Mouse (Mus musculus) intestine, embryonic 16.5 days (tissue): ENCODE results near the gene Camk1d. TPM values are rescaled to one million over a fixed set of nuclear protein-coding genes. Genes with fewer than 3 reads are reported as not detected.

Experiments used
- ATAC-seq: fragments of 200-750 bp; cut with Nextera tagmentation; 2 replicates; pipeline ENCODE4 v1.8.0; 2017; ENCODE audit warnings: moderate TSS enrichment, moderate library complexity
- H3K27ac ChIP-seq: fragments of 300-500 bp; sonication (generic); 2 replicates; pipeline ENCODE4 v1.5.1; 2014; ENCODE audit warnings: mild to moderate bottlenecking, low read length
- H3K27me3 ChIP-seq: fragments of 300-500 bp; sonication (generic); replicated peaks from 2 replicates; pipeline ENCODE4 v1.6.1; 2014; ENCODE audit warnings: low read length, control low read depth, mixed read lengths; ENCODE audit not compliant: control insufficient read depth, insufficient read depth
- H3K36me3 ChIP-seq: fragments of 300-500 bp; sonication (generic); 2 replicates; pipeline ENCODE4 v1.6.1; 2014; ENCODE audit warnings: low read length, control low read depth; ENCODE audit not compliant: control insufficient read depth, insufficient read depth
- H3K4me1 ChIP-seq: fragments of 300-500 bp; sonication (generic); 2 replicates; pipeline ENCODE4 v1.6.1; 2014; ENCODE audit warnings: low read length, control low read depth, mixed read lengths; ENCODE audit not compliant: control insufficient read depth, insufficient read depth
- H3K4me2 ChIP-seq: fragments of 300-500 bp; sonication (generic); 2 replicates; pipeline ENCODE4 v1.6.1; 2014; ENCODE audit warnings: low read depth, low read length, control low read depth
- H3K4me3 ChIP-seq: fragments of 300-500 bp; sonication (generic); 2 replicates; pipeline ENCODE4 v1.5.1; 2014; ENCODE audit warnings: mild to moderate bottlenecking, low read length
- H3K9ac ChIP-seq: fragments of 300-500 bp; sonication (generic); 2 replicates; pipeline ENCODE4 v1.6.1; 2014; ENCODE audit warnings: low read depth, low read length
- H3K9me3 ChIP-seq: fragments of 300-500 bp; sonication (generic); 2 replicates; pipeline ENCODE4 v1.6.1; 2016; ENCODE audit warnings: low read length, control low read depth; ENCODE audit not compliant: control insufficient read depth
- WGBS: fragments of 180-500 bp; shearing (Covaris S2); extraction: QIAGEN DNeasy Blood & Tissue Kit; methylation state at CpG from one replicate; pipeline ENCODE4 v1.1.7; 2014; 5-methylcytosine and 5-hydroxymethylcytosine counted together
- polyA plus RNA-seq: library from polyadenylated mRNA; unstranded; fragments of >200 nt; fragmentation: Nextera tagmentation; extraction: Ambion mirVana; gene quantifications from 2 replicates; pipeline ENCODE4 v1.2.1, GENCODE M21; 2015

Camk1d gene
- polyA plus RNA-seq, 1 experiment from 2014 or later = 23.1 TPM

DNA sequence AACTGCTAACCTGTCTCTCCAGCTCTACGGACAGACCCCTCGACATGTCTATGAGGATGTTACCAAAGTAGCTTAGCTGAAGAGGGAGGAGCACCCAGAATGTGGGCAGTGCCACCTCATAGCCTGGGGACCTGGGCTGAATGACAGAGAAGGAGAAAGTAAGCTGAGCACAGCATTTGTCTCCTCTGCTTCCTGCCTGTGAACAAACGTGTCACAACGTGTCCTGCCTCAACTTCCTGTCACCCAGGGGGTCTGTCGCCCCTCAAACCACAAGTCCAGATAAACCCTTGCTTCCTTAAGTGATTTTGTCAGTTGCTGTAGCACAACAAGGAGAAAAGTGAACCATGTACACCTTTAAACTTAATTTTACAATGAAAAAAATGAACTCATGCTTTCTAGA, 71.7 kb downstream of the Camk1d start:
- no peak for ATAC-seq
- no peaks in the 10 kb centered on the region for H3K9me3 ChIP-seq

DNA sequence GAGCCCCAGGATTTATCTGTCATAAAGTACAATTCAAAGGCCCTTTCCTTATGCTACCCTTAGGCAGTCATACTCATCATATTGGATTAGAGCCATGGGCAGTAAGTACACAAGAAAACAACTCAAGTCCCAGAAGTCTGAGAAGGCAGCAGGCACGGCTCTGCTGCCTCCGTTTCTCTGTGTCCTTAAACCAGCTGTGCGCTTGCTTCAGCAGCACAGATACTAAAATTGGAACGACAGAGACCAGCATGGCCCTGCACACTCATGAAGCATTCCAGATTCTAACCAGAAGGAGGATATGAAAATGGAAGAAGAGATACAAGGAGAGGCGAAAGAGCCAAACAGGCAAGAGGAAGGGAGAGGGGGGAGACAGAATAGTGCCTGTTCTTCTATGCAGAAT, 72.6 kb downstream of the Camk1d start:
- no peaks in the 10 kb centered on the region for H3K9me3 ChIP-seq
- H3K27ac ChIP-seq = no peak overlapping the region
- H3K9ac ChIP-seq = no peak overlapping the region
- no peaks in the 10 kb centered on the region for H3K36me3 ChIP-seq
- H3K4me1 ChIP-seq = peaks cover 29% of the 10 kb centered on the region
- H3K4me2 ChIP-seq = no peak overlapping the region
- H3K4me3 ChIP-seq = no peak overlapping the region
- no peak for ATAC-seq
- no peaks in the 10 kb centered on the region for H3K27me3 ChIP-seq
- 48% methylated on average over 5 of the region's 5 CpGs for WGBS

More for the DNA sequence above, 71.7 kb downstream of the Camk1d start:
- H3K27ac ChIP-seq = 0 out of 2 replicates have a peak overlapping the region, but pooled peaks have one; percentile 6
- H3K4me1 ChIP-seq = peaks cover 27% of the 10 kb centered on the region
- H3K27me3 ChIP-seq = no peaks in the 10 kb centered on the region
- no peak overlapping the region for H3K9ac ChIP-seq
- no peak overlapping the region for H3K4me3 ChIP-seq
- 53% methylated on average over 5 of the region's 5 CpGs for WGBS
- no peak overlapping the region for H3K4me2 ChIP-seq
- no peaks in the 10 kb centered on the region for H3K36me3 ChIP-seq

DNA sequence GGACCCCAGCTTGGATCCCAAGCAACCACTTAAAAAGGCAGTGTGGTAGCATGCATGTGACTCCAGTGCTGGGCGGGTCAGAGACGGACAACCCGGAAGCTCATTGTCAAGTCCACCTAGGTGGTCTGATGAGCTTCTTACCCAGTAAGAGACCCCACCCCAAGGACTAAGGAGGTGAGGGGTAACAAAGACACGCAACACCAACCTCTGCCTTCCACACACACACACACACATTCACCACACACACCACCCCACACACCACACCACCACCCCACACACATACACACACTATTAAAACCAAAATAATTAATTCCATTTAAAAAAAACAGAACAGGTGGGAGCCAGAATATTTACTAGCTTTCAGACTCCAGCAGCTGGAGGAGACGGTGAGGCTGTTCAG, 73.7 kb downstream of the Camk1d start:
- no peak for ATAC-seq
- Histone ChIP-seq H3K4me1 (peaks cover 29% of the 10 kb centered on the region), H3K27me3 (no peaks in the 10 kb centered on the region), H3K4me3 (no peak overlapping the region), H3K9me3 (no peaks in the 10 kb centered on the region), H3K27ac (no peak overlapping the region), H3K4me2 (no peak overlapping the region), H3K36me3 (no peaks in the 10 kb centered on the region), H3K9ac (no peak overlapping the region)
- WGBS = 72% methylated on average over 5 of the region's 5 CpGs

DNA sequence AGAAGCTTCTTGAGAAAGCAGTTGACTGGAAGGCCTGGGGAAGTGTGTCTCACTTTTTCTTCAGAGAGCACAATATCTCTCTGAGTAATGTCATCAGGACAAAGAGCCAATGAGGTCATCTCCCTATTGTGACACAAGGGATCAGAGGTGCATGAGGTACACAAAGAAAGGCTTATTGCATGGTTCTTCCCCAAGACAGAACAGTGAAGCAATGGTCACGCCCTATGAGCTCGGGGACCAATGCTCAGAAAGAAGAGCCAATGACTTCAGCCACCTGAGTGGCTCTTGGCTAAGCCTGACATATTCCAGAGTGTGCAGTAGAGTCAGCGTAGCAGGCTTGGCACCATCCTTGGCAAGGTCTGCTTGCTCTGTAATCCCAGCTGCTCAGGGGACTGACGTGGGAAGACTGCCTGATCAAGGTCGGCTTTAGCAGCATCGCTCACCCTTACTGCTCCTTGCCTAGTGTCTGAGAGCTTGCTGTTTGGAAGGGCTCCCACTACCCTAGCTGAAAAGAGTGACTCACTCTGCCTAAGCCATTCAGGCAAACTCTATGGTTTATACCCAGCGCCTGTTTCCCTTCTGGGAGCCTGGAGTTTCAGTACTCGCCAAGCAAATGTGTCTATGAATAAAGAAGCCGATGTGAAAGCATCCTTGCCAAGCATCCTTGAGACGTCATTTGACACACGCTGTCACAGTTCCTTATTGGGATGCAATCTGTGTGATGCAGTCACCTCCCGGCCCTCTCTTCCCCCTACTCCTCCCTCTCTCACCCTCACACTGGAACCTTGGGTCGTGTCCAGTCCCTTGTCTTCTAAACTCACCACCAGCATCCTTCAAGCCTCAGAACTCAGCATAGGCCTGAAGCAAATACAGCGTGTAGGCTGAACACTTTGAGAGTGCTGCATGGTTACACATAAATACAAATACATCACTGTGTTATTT, 77.2 kb downstream of the Camk1d start:
- ATAC-seq = peak; percentile 23; the same call in 1 of the 2 replicates
- Histone ChIP-seq H3K9me3 (no peaks in the 10 kb centered on the region), H3K27ac (no peak overlapping the region)

DNA sequence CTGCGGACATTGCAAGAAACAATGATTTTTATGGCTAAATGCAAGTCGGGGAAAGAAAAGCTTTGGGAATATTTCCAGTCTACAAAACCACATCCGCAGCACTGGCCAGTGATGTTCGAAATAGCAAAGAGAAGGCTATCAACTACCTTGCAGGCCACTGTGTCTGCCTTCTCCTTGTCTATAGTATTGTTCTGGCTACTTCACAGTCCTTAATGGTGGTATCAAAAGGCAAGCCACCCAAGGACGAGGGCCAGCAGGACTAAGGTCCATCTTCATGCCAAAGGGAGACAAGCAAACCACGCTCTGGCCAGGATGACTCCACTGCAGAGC, 82.0 kb downstream of the Camk1d start:
- peak overlapping the region; percentile 22; the same call in 1 of the 2 replicates for H3K4me2 ChIP-seq
- 76% methylated on average over 6 of the region's 6 CpGs for WGBS
- H3K27ac ChIP-seq = peak overlapping the region; percentile 78; the same call in 1 of the 2 replicates
- H3K4me1 ChIP-seq = peaks cover 6% of the 10 kb centered on the region; the same call in 1 of the 2 replicates
- no peaks in the 10 kb centered on the region for H3K36me3 ChIP-seq
- no peak for ATAC-seq
- H3K9me3 ChIP-seq = no peaks in the 10 kb centered on the region
- H3K9ac ChIP-seq = no peak overlapping the region
- no peaks in the 10 kb centered on the region for H3K27me3 ChIP-seq
- H3K4me3 ChIP-seq = no peak overlapping the region

More for the DNA sequence above, 77.2 kb downstream of the Camk1d start:
- Histone ChIP-seq H3K4me2 (no peak overlapping the region), H3K4me1 (peaks cover 20% of the 10 kb centered on the region), H3K27me3 (no peaks in the 10 kb centered on the region), H3K9ac (no peak overlapping the region), H3K36me3 (no peaks in the 10 kb centered on the region), H3K4me3 (no peak overlapping the region)
- 82% methylated on average over 14 of the region's 14 CpGs for WGBS

DNA sequence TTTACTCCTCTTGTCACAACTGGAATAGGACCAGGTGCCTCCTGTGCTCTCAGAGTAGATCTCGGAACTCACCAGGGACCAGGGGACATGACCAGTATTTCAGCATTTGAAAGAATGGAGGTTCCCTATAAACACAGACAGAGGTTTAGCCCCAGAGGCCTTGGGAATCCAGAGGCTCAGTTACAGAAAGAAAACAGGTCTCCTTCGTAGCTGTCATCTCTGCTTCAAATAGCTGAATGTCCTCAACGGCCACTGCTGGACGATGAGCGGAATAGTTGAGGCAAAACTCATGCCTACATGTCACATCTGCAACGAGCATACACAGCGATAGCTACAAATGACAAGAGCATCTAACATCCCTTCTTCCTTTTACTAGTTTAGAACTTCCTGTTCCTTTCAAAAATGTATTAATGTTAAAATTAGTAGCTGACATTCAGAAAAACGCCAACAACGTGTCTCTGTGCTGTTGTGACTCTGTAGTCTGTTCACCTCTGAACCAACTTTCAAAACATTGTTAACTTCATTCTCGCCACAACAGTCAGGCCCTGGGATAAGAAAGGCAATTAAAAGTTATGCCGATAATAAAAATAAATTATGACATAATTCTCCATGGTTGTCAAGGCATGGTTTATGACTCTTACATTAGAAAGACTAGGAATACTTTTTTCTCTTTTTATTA, 82.5 kb downstream of the Camk1d start:
- peaks cover 4% of the 10 kb centered on the region; the same call in 1 of the 2 replicates for H3K4me1 ChIP-seq
- 70% methylated on average over 11 of the region's 11 CpGs for WGBS
- no peaks in the 10 kb centered on the region for H3K36me3 ChIP-seq
- no peak overlapping the region for H3K4me3 ChIP-seq
- H3K27me3 ChIP-seq = no peaks in the 10 kb centered on the region
- H3K27ac ChIP-seq = peak overlapping the region; percentile 4; the same call in 1 of the 2 replicates
- no peaks in the 10 kb centered on the region for H3K9me3 ChIP-seq
- ATAC-seq = peak; percentile 38; the same call in 1 of the 2 replicates
- H3K4me2 ChIP-seq = no peak overlapping the region
- no peak overlapping the region for H3K9ac ChIP-seq

DNA sequence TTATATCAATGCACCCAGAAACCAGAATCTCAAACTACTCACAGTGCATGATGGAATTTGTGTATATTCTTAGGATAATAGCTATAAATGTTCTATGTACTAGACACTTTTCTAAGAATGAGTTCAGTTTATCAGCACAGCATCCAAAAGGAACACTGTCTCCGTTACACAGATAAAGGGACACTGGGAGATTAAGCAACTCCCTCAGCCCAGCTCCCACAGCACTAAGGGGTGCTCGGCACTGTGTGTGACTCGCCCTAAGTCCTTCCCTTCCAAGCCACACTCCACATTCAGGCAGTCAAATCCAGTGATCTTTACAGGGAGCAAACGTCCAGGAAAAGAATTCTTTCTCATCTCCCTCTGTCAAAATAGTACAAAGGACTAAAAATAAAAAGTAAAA, 83.6 kb downstream of the Camk1d start:
- no peak for ATAC-seq

DNA sequence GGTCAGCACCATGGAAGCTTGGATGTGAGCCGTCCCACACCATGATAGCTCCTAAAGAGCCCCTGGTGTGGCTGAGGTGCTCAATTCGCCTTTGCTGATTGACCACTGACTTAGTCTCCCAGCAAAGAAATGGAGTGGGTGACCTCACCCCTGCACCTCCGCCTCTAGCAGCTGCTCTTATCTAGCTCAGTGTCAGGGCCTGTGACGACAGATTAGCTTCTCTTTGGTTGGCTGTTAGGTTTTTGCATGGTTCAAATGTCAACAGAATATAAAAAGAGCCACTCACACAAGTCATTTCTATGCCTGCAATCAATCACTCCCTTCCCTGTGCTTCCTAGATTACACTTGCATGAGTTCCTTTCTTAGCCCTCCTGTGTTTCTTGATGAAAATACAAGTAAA, 89.9 kb downstream of the Camk1d start:
- Histone ChIP-seq H3K36me3 (no peaks in the 10 kb centered on the region), H3K4me1 (0 out of 2 replicates have a peak, but pooled peaks cover 2% of the 10 kb centered on the region), H3K4me2 (no peak overlapping the region), H3K9ac (no peak overlapping the region), H3K9me3 (no peaks in the 10 kb centered on the region), H3K4me3 (no peak overlapping the region), H3K27ac (no peak overlapping the region), H3K27me3 (no peaks in the 10 kb centered on the region)
- WGBS = 54% methylated on average over 4 of the region's 4 CpGs
- no peak for ATAC-seq

More for the DNA sequence above, 83.6 kb downstream of the Camk1d start:
- H3K4me3 ChIP-seq = no peak overlapping the region
- H3K36me3 ChIP-seq = no peaks in the 10 kb centered on the region
- no peak overlapping the region for H3K9ac ChIP-seq
- no peaks in the 10 kb centered on the region for H3K27me3 ChIP-seq
- WGBS = 67% methylated on average over 4 of the region's 4 CpGs
- H3K27ac ChIP-seq = no peak overlapping the region
- no peaks in the 10 kb centered on the region for H3K9me3 ChIP-seq
- no peak overlapping the region for H3K4me2 ChIP-seq
- H3K4me1 ChIP-seq = 0 out of 2 replicates have a peak, but pooled peaks cover 4% of the 10 kb centered on the region

DNA sequence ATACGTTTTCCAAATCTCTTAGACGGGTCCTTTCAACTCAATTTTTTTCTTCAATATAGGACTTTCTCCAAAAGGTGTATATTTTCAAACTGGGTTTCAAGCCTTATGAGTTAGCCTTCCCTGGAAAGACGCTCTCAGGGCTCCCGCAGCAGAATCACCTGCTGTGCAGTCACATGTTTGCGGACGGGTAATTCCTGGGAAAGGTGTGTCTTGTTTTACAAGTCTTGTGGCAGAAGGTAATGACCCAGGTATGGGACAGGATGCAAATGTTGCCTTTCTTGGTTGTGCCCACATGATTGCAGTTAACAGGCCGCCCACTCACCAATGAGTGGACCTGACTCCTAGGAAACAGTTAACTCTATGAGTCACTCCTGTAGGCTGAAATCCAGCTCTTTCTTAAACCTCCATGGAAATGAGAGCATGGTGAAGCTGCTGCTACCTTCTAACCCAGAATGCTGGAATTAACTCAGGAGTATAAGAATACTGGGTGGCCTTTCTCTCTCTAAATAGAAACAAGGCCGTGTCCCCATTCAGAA, 95.9 kb downstream of the Camk1d start:
- H3K27me3 ChIP-seq = no peaks in the 10 kb centered on the region
- peak overlapping the region; percentile 60 for H3K27ac ChIP-seq
- H3K9ac ChIP-seq = no peak overlapping the region

More for the DNA sequence above, 95.9 kb downstream of the Camk1d start:
- no peak overlapping the region for H3K4me2 ChIP-seq
- no peaks in the 10 kb centered on the region for H3K9me3 ChIP-seq
- 75% methylated on average over 8 of the region's 8 CpGs for whole genome bisulfite sequencing
- no peaks in the 10 kb centered on the region for H3K36me3 ChIP-seq
- peaks cover 36% of the 10 kb centered on the region for H3K4me1 ChIP-seq
- H3K4me3 ChIP-seq = no peak overlapping the region
- ATAC-seq = peak; percentile 79
